Mouse (Mus musculus): ENCODE measurements at regions not wholly inside any gene's neighbourhood (a gene's known extent, or its start where the extent isn't known, plus 50 kb on each side); places are given as distances from the start of the nearest gene placed in this dataset.

DNA sequence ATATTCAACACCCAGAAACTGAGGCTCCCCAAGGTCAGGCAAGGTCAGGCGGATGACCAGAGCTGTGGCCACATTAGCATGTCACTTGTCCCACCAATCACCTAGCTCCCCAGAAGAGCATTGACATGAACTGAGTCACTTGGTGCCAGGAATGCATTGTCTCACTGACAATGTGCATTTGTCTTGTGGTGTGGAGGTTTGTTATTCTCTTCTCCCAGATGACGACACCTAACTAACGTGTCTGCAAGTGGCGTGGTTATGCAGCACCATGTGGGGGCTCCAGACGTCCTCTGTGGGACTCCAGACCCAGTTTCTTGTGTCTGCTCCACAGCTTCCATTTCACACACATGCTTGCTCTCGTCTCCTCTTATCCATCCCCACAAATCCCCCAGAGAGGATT, 82.1 kb upstream of the Nectin1 start:
- TF ChIP-seq POLR2A (IDR thresholded peaks at IDR 0.05; ENCODE audit: insufficient read depth, low read length) (no peak), CTCF (IDR thresholded peaks at IDR 0.05; ENCODE audit: low read depth, low read length) (no peak), EP300 (IDR thresholded peaks at IDR 0.05; ENCODE audit: insufficient read depth, low read depth, low read length) (no peak)
